Mouse (Mus musculus): ENCODE measurements around the gene Actn4. TPM values are rescaled to one million over a fixed set of nuclear protein-coding genes. Genes with fewer than 3 reads are reported as not detected.
A peak's percentile ranks its signal among the peaks of the same experiment; 100 is the strongest.

Gene Actn4
- total RNA-seq, 2 experiments from 2014 or later, result 180 to 203 TPM

DNA sequence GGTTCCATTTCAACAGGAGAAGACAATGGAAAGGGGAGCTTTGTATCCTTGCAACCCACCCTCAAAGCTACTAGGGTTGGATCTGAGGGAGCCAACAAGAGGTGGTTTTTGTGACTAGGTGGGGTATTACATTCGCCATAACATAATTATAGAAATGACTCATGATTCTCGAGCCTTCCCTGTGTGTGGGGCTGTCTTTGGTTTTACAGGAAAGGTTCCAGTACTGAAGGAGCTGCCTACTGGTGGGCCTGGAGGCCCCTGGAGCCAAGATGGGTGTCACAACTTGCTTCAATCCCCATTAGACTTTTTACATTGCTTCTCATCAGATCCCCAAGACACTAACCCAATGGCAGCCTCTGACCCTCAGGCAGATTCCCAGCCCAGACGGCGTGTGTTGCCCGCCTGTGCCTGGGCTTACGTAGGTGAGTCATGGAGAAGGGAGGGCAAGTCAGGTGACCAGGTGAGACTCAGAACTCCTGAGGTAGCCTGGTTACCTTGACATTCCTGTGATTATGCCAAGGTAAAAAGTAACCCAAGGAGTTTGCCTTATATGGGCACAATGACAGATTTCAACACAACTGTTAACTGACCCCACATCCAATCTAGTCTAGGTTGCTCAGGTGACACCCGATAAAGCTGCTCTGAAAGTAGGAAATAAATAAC is 31.0 kb downstream of the Actn4 start:
- intact Hi-C loops (cut with DNase I), result no loop called here

DNA sequence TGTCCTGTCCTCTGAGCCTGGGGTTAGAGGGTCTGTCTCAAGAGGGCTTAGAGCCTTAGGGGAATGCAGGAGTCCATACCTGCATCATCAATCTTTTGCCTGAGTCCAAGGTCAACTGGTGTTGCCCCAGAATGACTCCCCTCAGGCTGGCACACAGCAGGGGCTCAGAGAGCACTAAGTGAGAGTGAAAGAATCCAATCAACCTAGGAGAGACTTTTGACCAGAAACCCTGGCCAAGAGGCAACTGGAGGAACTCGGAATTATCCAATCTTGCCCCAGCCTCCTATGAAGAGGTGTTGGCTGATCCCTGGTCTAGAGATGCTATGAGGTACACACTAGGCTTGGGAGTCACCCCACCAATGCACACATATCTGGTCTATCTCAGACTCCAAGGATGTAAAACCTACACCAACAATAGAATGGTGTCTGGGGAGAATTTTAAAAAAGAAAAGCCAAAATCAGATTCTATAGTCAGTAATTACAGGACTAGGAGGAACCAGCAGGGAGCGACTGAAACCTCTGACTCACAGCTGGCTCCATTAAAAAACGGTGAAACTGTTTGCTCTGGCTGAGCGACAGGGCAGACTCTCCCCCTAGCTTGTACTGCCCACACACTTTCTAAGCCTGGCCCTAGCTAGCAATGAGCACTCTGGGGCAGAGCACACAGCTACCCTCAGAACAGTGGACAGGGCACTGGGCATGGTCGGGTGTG is 31.7 kb downstream of the Actn4 start:
- no peak for DNase-seq (ENCODE audit: low spot score in 2 of 2)
- intact Hi-C loops (cut with DNase I), result no loop called here

More for the DNA sequence above, 31.0 kb downstream of the Actn4 start:
- no peak for DNase-seq (ENCODE audit: low spot score in 2 of 2)

DNA sequence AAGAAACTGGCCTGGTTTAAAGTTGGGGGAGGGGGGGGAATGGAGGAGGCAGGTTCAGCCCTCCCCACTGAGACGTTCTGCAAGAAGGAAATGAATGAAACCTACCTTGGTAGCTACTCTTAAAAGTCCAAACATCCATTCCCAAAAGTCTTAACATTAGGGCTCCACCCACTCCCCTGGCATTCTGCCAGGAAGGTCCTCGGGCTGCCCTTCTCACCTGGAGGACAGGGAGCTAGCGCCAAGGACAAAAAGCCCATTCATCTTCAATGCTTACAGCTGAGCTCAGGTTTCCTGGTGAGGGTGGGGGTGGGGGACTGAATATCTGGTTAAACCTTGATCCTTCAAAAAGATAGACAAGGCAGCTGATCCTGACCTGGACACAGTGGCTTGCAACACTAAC is 32.8 kb downstream of the Actn4 start:
- intact Hi-C loops (cut with DNase I), result no loop called here
- DNase-seq (ENCODE audit: low spot score in 2 of 2), result no peak

DNA sequence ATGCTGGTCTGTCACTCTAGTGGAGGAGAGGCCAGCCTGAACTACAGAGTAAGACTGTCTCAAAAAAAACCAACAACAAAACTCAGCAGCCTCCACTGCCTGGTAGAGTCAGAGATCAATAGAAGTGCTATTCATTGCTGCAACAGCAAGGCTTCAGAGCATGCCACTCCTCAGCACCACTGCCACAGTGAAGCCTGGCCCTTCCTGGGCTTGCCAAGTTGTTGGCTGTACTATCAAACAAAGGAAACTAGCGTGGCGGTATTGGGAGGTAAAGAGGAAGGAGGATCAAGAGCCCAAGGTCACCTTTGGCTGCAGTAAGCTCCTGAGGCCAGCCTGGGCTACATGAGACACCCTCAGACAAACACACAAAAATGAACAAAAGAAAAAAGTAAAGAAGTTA is 36.0 kb downstream of the Actn4 start:
- DNase-seq (ENCODE audit: low spot score in 2 of 2), result no peak
- intact Hi-C loops (cut with DNase I), result no loop called here

DNA sequence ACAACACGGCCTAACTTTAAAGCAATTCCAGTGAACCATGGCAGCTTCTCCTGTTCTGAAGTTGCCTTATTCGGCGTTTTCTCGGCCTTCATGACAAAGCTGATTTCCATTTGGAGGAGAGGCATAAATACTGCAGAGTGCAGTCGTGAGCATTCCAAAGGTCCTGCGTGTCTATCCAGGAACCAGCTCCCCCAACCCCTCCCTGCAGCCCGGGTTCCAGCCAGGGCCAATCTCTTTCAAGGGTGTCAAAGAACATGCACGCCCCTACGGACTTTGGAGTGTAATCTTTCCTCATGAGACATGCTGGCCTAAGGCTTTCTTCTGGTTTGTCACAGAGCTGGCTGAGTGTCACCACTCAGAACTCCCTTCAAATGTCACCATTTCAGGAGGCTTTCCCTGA is 36.8 kb downstream of the Actn4 start:
- intact Hi-C loops (cut with DNase I), result no loop called here
- DNase-seq (ENCODE audit: low spot score in 2 of 2), result no peak

DNA sequence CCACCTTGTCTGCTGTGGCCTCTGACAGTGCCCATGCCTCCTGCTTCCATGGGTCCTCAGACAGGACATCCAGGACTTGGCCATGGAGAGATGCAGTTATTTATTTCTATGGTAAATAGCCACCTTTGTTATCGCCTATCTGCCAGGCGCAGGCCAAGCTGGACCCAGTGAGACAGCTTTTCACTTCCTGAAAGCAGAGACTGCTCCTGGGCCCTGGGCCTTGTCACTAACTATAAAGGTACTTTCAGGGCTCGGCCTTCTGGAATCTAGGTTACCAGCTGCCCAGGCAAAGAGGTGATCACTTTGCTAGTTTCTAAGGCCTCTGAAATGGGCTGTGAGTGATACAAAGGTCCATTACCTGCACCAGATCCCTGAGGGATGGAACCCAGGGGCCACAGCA is 37.3 kb downstream of the Actn4 start:
- DNase-seq (ENCODE audit: low spot score in 2 of 2), result no peak
- intact Hi-C loops (cut with DNase I), result no loop called here

DNA sequence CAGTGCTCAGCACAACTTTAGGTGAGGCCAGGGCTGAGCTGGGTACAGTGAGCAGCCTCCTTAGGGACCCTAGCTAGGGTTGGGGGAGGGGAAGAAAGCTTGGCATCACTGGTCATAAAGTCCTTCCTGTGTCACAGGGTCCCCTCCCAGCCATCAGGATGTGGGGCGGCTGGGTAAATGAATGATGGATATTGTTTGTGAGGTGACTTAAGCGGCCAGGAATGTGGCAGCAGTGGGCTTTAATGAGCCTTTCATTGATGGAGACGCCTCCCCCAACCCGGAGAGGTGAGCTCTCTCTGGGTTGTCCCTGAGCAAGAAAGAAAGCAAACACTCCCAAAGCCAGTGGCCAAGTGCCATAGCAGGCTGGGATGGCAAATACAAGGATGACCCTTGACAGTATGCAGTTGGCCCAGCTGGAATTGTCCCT is 38.3 kb downstream of the Actn4 start:
- DNase-seq (ENCODE audit: low spot score in 2 of 2), result no peak
- intact Hi-C loops (cut with DNase I), result loop anchor here (2.0 kb wide), 2 partner anchors 21 to 37 kb away; no protein-coding TSS in a partner anchor

DNA sequence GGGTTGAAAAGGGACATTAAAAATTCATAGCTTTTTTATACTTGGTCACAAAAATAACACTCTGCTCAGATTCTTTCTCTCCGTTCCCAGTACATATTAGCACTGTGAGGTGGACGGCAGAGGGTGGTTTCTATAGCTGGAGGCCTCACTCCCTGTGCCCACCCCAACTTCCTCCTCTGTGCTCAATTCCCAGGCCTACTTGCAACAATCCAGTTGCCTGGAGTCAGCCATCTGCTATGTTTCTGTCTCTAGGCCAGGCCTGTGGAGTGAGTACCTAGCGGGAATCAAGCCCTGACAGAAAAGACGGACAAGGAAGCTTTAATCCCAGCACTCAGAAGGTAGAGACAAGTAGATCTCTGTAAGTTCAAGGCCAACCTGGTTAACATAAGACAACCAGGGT is 39.5 kb downstream of the Actn4 start:
- peak; percentile 47 to 53 for DNase-seq (ENCODE audit: low spot score in 2 of 2)
- intact Hi-C loops (cut with DNase I), result loop anchor here (2.0 kb wide), 2 partner anchors 20 to 38 kb away; no protein-coding TSS in a partner anchor

DNA sequence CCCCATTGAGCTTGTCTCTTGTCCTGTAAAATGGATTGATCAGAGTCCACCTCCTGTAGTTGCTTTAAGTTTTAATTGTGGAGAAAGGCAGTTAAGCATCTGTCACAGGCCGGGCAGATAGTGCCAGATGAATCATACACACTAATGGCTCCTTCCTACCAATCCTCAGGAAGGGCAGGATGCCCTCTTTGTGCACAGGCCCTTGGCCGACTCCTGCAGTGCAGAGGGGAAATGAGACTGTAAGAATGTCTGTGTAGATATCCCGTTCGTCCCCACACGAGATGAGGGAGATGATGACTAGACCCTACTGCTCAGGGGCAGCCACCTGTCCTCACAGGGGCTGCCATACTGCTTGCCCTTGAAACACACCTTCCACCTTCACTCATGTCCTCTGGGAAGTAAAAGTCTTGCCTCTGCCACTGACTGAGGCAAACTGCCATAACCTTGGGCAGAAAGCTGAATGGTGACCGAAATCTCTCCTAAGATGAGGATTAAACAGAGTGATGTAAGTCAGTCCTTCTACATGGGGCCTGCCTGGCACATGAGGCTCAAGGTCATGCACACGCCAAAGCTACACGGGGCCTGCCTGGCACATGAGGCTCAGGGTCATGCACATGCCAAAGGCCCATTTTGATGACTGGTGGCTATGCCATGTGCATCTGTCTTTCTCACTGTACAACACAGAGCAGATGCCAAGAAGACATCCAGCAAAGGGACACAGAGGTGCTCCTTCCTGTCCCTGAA is 40.2 kb downstream of the Actn4 start:
- DNase-seq (ENCODE audit: low spot score in 2 of 2), result no peak
- intact Hi-C loops (cut with DNase I), result loop anchor here (2.0 kb wide), 2 partner anchors 19 to 39 kb away; no protein-coding TSS in a partner anchor

DNA sequence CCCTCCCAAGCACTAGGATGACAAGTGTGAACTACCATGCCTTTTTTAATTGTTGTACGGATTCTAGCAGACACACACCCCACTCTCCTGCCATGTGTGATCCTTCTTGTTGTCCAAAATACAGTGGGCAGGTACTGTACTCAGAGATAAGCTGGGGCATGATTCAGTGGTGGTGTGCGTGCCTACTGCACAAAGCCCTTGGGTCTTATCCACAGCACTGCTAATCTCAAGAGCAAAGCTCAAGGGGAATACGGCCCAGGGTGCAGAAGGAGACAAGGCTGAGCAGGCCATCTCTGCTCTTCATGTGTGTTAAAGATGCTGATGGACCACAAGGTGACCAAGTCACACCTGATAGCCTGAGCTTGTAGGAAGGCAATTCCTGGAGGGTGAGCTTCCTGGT is 41.0 kb downstream of the Actn4 start:
- DNase-seq (ENCODE audit: low spot score in 2 of 2), result no peak
- intact Hi-C loops (cut with DNase I), result no loop called here

DNA sequence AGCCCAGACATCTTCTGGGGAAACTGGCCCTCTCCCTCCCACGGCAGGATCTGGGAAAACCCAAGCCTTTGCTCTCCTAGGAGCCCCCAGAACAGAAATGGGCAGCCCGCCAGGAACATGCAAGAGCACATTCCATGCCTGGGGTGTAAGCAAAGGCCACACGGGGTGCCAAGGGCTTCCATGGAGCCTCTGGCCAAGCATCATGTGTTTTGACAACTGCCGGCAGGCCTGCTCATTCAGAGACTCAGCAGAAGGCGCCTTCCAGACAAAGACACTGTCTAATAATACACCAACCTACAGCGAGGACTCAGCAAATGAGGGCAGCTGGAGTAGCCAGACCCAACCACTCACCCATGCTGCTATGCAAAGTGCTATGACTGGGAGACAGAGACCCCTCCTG is 42.3 kb downstream of the Actn4 start:
- peak; percentile 45 to 52 for DNase-seq (ENCODE audit: low spot score in 2 of 2)
- intact Hi-C loops (cut with DNase I), result no loop called here

DNA sequence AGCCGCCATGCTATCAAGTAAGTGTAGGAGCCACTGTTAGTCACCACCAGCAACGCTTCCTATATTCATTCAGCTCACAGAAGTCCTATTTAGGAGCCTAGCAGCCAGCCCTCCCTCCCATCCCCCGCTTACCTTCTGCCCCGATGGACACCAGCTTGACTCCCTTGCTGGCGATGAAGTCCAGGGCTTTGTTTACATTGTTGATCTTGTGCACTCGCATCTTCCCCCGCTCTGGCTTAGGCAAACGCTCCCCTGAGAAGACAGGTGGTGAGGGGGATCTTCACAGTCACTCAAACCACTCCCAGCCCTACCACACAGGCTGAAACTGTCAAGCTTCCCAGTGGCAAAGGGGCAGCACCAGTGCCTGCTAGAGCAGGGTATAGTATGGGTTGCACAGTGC is 43.6 kb downstream of the Actn4 start:
- intact Hi-C loops (cut with DNase I), result no loop called here
- no peak for DNase-seq (ENCODE audit: low spot score in 2 of 2)

DNA sequence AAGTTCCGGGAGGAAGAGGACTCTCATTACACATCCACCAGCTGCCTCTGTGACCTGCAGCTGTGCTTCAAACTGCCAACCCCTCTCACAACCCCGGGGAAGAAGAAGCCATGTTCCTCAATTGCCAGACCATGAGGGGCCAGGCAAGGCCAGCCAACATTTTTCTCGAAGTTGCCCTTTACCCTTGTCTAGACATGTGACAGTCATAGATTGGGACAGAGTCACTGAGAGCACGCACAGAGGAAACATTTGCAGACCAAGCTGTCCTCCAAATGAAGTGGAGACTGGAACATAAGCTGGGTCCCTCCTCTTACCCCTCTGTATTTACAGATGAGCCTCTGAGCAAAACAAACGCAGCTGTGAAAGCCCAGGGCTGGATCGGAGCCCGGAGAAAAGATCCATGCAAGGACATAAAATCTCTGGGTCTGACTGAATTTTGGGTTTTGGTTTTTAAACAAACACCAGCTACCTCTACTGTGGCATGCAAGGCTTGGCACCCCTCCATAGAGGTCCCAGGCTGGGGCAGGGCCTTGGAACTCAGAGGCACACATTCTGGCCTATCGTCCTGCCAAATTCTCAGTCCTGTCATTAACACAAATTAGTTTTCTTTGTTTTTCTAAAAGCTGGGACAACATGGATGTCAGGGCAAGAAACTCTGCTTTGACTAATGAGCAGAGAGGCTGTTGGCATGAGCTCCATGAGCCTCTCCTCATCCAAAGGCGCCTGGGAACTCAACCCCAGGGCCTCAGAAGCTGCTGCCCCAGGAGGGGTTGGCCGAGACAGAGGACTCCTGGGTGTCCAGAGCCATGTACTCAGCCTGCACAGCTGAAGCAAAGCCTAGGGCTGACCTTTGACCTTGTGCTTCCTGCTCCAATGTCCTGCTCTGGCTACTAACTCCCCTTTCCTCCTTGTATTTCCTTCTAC is 44.4 kb downstream of the Actn4 start:
- DNase-seq (ENCODE audit: low spot score in 2 of 2), result peak; percentile 53 to 56
- intact Hi-C loops (cut with DNase I), result no loop called here

DNA sequence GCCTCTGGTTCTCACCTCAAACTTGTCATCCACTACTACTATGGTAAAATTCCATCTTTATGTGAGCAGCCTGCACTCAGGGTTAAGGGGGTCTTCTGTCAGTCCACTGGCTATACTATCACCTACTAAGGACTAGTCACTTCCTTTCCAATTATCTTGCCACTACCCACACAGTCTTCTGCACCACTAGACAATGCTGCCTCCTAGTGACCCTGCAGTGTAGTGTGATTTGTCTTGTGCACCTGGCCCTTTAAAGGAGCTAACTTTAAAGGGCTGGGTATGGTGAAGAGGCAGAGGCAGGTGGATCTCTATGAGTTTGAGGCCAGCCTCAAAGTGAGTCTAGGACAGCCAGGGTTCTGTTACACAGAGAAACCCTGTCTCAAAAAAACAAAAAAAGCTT is 45.6 kb downstream of the Actn4 start:
- DNase-seq (ENCODE audit: low spot score in 2 of 2), result no peak
- intact Hi-C loops (cut with DNase I), result no loop called here

DNA sequence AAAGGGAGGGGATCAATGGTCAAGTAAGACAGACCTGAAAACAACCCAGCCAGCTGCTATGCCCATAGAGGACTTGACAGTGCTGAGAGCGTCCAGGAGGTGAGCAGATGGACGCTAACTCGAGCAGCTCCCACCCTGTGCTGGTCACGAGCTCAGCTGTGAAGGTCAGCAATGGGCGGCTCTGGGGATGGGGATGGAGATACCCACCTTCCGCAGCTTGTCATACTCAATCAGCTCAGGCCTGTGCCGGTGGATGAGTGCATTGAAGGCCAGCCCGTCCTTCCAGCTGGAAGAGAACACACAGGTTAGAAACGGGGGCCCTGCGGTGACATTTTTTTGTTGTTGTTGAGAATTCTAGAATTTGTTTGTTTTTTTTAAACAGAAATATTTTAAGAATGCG is 49.0 kb downstream of the Actn4 start:
- intact Hi-C loops (cut with DNase I), result no loop called here

DNA sequence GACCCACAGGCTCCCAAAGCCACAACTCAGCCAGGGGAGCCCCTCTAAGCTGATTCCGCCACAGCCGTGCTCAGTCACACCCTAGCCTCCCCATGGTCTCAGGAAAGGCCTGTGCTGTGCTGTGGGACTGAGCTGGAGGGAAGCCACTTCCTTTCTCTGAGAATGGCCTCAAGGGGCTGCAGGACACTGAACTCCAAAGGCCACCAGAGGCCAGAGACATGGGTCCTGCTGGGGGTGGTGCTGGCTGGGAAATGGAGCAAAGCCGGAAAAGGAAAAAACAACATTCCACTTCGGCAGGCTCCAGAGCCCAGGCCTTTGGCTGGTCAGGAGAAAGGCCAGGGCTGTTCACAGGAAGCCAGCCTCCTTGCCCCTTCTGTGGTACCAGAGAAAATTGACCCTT is 50.5 kb downstream of the Actn4 start:
- intact Hi-C loops (cut with DNase I), result no loop called here
- no peak for DNase-seq (ENCODE audit: low spot score in 2 of 2)

More for the DNA sequence above, 49.0 kb downstream of the Actn4 start:
- DNase-seq (ENCODE audit: low spot score in 2 of 2), result no peak

DNA sequence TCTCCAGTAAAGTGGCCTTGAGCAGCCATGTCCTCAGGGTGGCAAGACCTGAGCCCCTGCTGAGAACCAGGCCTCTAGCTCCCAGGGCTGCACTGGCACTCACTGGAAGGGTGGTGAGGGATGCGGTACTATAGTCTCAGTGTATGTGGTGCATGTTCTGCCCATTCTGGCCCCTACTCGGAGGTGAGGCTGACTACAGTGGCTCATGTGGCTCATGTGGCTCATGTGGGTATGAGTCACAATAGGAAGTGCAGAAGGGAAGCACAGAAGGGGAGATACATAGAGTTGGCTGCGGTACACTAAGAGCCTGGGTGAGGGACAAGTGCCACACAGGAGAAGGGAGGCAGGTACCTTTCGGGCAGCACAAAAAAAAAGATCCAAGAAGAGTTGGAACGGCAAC is 54.9 kb downstream of the Actn4 start:
- DNase-seq (ENCODE audit: low spot score in 2 of 2), result no peak
- intact Hi-C loops (cut with DNase I), result no loop called here

DNA sequence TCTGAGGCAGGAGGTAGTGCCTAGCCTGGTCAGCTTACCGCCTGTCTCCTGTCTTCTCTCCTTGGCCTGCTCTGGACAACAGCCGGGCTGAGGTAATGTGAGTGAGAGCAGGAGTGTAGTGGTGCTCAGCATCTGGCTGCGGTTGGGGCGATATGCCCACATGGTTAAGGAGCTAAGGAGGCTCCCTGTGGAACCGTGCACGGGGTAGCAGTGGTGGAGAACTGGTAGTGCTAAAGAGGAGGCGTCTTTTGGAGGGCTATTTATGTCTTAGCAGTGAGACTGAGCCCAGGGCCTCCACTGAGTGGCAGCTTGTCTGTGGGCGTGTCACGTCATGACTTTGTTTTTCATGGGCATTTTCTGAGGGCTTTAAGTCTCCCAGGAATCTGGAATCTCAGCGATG is 58.4 kb downstream of the Actn4 start:
- intact Hi-C loops (cut with DNase I), result loop anchor here (2.0 kb wide), 2 partner anchors 19 to 59 kb away; partner anchors contain the start of gene Actn4
- peak; percentile 81 to 82 for DNase-seq (ENCODE audit: low spot score in 2 of 2)

DNA sequence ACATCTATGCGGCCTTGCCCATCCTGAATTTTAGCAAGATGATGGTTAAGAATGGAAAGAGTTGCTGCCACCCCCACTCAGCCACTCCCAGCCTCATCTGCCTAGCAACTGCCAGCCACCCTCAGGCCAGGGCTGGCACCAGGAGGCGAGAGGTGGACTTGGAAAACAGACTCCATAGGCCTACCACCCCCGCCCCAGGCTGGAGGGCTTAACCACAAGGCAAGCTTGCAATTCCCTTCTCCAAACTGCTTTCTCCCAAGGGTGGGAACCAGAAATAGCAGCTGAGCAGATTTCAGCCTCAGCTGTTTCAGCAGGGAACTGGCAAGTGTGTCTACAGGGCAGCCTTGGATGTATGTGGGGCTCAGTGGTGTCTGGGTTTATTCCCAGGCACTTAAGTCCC is 59.3 kb downstream of the Actn4 start:
- DNase-seq (ENCODE audit: low spot score in 2 of 2), result peak; percentile 77 to 85
- intact Hi-C loops (cut with DNase I), result loop anchor here (2.0 kb wide), 2 partner anchors 20 to 60 kb away; partner anchors contain the start of gene Actn4
